Mouse (Mus musculus): ENCODE results near the gene Slc4a1. TPM values are rescaled to one million over a fixed set of nuclear protein-coding genes. Genes with fewer than 3 reads are reported as not detected.

The Slc4a1 gene
- polyA plus RNA-seq, 1 experiment: 0.48 TPM

- Histone ChIP-seq H3K27ac (ENCODE audit: insufficient read depth, low read length) (no peak overlapping the region), H3K27me3 (ENCODE audit: control insufficient read depth, insufficient read depth, low read length, poor library complexity, severe bottlenecking) (no peaks in the 10 kb centered on the region), H3K4me3 (ENCODE audit: low read depth, low read length) (no peak overlapping the region)
Observed at GRCm38 (mm10) chr11:102361776-102362495, 4.1 kb downstream of the Slc4a1 start.

DNA sequence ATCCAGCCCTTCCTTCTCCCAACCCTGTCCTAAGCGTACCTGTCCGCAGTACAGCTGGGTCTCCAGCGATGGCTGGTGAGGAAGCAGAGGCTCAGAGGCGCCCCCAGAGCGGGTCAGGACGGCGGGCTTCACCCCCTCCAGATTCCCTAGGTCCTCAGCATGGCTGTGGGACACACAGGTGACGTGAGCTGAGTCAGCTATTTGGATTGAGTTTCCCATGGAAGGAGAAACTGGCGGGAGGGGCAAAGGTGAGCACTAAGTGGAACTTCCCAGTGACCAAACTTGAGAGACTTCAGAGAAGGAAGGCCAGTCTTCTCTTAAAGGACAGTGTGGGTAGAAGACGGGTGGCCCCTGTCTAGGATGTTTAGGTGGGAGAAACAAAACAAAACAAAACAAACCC is 7.6 kb downstream of the Slc4a1 start:
- no peaks in the 10 kb centered on the region for H3K27me3 ChIP-seq (ENCODE audit: control insufficient read depth, insufficient read depth, low read length, poor library complexity, severe bottlenecking)
- no peak overlapping the region for H3K27ac ChIP-seq (ENCODE audit: insufficient read depth, low read length)
- H3K4me1 ChIP-seq (ENCODE audit: control insufficient read depth, insufficient read depth, low read length): no peaks in the 10 kb centered on the region
- no peak overlapping the region for H3K4me3 ChIP-seq (ENCODE audit: low read depth, low read length)
- H3K9me3 ChIP-seq (replicated peaks; ENCODE audit: control insufficient read depth, insufficient read depth, low read length, poor library complexity, severe bottlenecking): no peaks in the 10 kb centered on the region
- H3K36me3 ChIP-seq (ENCODE audit: control insufficient read depth, insufficient read depth, low read length, poor library complexity, severe bottlenecking): no peaks in the 10 kb centered on the region
- no peak for TF ChIP-seq POLR2A (IDR thresholded peaks at IDR 0.05; ENCODE audit: insufficient read depth, low read length)
- TF ChIP-seq CTCF (IDR thresholded peaks at IDR 0.05; ENCODE audit: low read depth, low read length): no peak
- TF ChIP-seq EP300 (IDR thresholded peaks at IDR 0.05; ENCODE audit: insufficient read depth, low read depth, low read length): no peak
- no peak overlapping the region for H3K9ac ChIP-seq (ENCODE audit: low read depth, poor library complexity, severe bottlenecking)

More at GRCm38 (mm10) chr11:102361776-102362495, 4.1 kb downstream of the Slc4a1 start:
- no peak for TF ChIP-seq CTCF (IDR thresholded peaks at IDR 0.05; ENCODE audit: low read depth, low read length)
- TF ChIP-seq EP300 (IDR thresholded peaks at IDR 0.05; ENCODE audit: insufficient read depth, low read depth, low read length): no peak
- TF ChIP-seq POLR2A (IDR thresholded peaks at IDR 0.05; ENCODE audit: insufficient read depth, low read length): no peak
- no peaks in the 10 kb centered on the region for H3K36me3 ChIP-seq (ENCODE audit: control insufficient read depth, insufficient read depth, low read length, poor library complexity, severe bottlenecking)
- no peaks in the 10 kb centered on the region for H3K9me3 ChIP-seq (replicated peaks; ENCODE audit: control insufficient read depth, insufficient read depth, low read length, poor library complexity, severe bottlenecking)
- no peaks in the 10 kb centered on the region for H3K4me1 ChIP-seq (ENCODE audit: control insufficient read depth, insufficient read depth, low read length)
- no peak overlapping the region for H3K9ac ChIP-seq (ENCODE audit: low read depth, poor library complexity, severe bottlenecking)

DNA sequence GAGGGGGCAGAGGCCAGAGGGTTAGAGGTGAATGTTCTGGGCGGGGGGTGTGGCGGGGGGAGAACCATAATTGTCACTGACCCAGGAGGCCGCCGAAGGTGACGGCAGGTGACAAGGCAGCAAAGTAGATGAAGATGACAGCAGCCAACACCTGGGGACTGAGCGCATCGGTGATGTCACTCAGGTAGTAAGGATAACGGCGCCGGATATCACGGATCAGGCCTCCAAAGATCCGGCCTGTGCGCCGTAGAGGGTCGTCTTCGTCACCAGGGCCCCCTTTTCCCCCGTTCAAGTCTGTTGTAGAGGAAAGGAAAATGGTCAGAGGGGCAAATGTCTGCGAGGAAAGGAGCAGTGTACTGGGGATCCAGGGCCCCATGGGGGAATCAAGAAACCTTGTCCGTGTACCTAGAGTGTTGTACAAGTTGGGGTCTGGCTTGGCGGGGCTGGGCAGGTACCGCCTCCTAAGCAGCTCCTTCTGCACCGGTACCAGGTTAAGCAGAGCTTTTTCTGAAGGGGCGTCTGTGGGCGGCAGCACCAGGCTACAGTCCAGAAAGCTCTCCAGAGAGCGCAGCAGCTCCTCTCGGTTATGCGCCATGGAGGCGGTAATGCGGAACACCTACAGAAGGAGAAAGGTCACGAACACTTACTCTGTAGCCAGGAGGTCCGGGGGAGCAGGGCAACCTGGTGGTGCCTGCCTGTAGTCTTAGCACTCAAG is 9.2 kb downstream of the Slc4a1 start:
- H3K27ac ChIP-seq (ENCODE audit: insufficient read depth, low read length): no peak overlapping the region
- peaks cover 9% of the 10 kb centered on the region for H3K4me1 ChIP-seq (ENCODE audit: control insufficient read depth, insufficient read depth, low read length)
- H3K36me3 ChIP-seq (ENCODE audit: control insufficient read depth, insufficient read depth, low read length, poor library complexity, severe bottlenecking): no peaks in the 10 kb centered on the region
- peak overlapping the region; percentile 51 for H3K4me3 ChIP-seq (ENCODE audit: low read depth, low read length)
- no peaks in the 10 kb centered on the region for H3K27me3 ChIP-seq (ENCODE audit: control insufficient read depth, insufficient read depth, low read length, poor library complexity, severe bottlenecking)
- H3K9ac ChIP-seq (ENCODE audit: low read depth, poor library complexity, severe bottlenecking): peak overlapping the region; percentile 45; the same call in 1 of the 2 replicates
- no peaks in the 10 kb centered on the region for H3K9me3 ChIP-seq (replicated peaks; ENCODE audit: control insufficient read depth, insufficient read depth, low read length, poor library complexity, severe bottlenecking)
- TF ChIP-seq CTCF (IDR thresholded peaks at IDR 0.05; ENCODE audit: low read depth, low read length): no peak
- no peak for TF ChIP-seq POLR2A (IDR thresholded peaks at IDR 0.05; ENCODE audit: insufficient read depth, low read length)
- TF ChIP-seq EP300 (IDR thresholded peaks at IDR 0.05; ENCODE audit: insufficient read depth, low read depth, low read length): no peak

GRCm38 (mm10) chr11:102356190-102356589 is 9.8 kb downstream of the Slc4a1 start:
- H3K27ac ChIP-seq (ENCODE audit: insufficient read depth, low read length): no peak overlapping the region
- H3K36me3 ChIP-seq (ENCODE audit: control insufficient read depth, insufficient read depth, low read length, poor library complexity, severe bottlenecking): no peaks in the 10 kb centered on the region
- H3K9ac ChIP-seq (ENCODE audit: low read depth, poor library complexity, severe bottlenecking): no peak overlapping the region
- H3K4me3 ChIP-seq (ENCODE audit: low read depth, low read length): no peak overlapping the region
- peaks cover 9% of the 10 kb centered on the region for H3K4me1 ChIP-seq (ENCODE audit: control insufficient read depth, insufficient read depth, low read length)
- TF ChIP-seq EP300 (IDR thresholded peaks at IDR 0.05; ENCODE audit: insufficient read depth, low read depth, low read length) (no peak), CTCF (IDR thresholded peaks at IDR 0.05; ENCODE audit: low read depth, low read length) (no peak), POLR2A (IDR thresholded peaks at IDR 0.05; ENCODE audit: insufficient read depth, low read length) (no peak)
- H3K27me3 ChIP-seq (ENCODE audit: control insufficient read depth, insufficient read depth, low read length, poor library complexity, severe bottlenecking): no peaks in the 10 kb centered on the region
- H3K9me3 ChIP-seq (replicated peaks; ENCODE audit: control insufficient read depth, insufficient read depth, low read length, poor library complexity, severe bottlenecking): no peaks in the 10 kb centered on the region

- TF ChIP-seq POLR2A (IDR thresholded peaks at IDR 0.05; ENCODE audit: insufficient read depth, low read length) (no peak), EP300 (IDR thresholded peaks at IDR 0.05; ENCODE audit: insufficient read depth, low read depth, low read length) (no peak), CTCF (IDR thresholded peaks at IDR 0.05; ENCODE audit: low read depth, low read length) (no peak)
- Histone ChIP-seq H3K27ac (ENCODE audit: insufficient read depth, low read length) (no peak overlapping the region), H3K9me3 (replicated peaks; ENCODE audit: control insufficient read depth, insufficient read depth, low read length, poor library complexity, severe bottlenecking) (no peaks in the 10 kb centered on the region), H3K9ac (ENCODE audit: low read depth, poor library complexity, severe bottlenecking) (no peak overlapping the region), H3K27me3 (ENCODE audit: control insufficient read depth, insufficient read depth, low read length, poor library complexity, severe bottlenecking) (no peaks in the 10 kb centered on the region), H3K4me1 (ENCODE audit: control insufficient read depth, insufficient read depth, low read length) (peaks cover 9% of the 10 kb centered on the region), H3K36me3 (ENCODE audit: control insufficient read depth, insufficient read depth, low read length, poor library complexity, severe bottlenecking) (no peaks in the 10 kb centered on the region), H3K4me3 (ENCODE audit: low read depth, low read length) (no peak overlapping the region)
Observed at GRCm38 (mm10) chr11:102355501-102355900, 10.5 kb downstream of the Slc4a1 start.

DNA sequence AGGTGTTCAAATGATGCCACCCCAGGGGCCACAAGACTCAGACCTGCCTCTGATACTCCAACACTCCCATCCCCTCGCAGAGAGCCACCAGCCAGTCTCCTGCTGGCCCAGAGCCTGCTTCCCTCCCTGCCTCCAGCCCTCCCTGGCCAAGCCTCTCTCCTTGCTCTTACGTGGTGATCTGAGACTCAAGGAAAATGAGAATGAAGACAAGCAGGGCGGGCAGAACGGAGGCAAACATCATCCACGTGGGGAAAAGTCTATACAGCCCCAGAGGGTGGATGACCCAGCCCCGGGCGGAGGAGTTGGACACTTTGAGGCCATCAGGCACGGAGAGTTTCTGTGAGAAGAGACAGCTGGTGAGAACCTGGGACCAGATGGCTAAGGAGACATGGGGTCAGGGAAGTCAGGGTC is 13.0 kb downstream of the Slc4a1 start:
- Histone ChIP-seq H3K36me3 (ENCODE audit: control insufficient read depth, insufficient read depth, low read length, poor library complexity, severe bottlenecking) (no peaks in the 10 kb centered on the region), H3K27ac (ENCODE audit: insufficient read depth, low read length) (no peak overlapping the region), H3K9ac (ENCODE audit: low read depth, poor library complexity, severe bottlenecking) (no peak overlapping the region), H3K9me3 (replicated peaks; ENCODE audit: control insufficient read depth, insufficient read depth, low read length, poor library complexity, severe bottlenecking) (no peaks in the 10 kb centered on the region), H3K4me3 (ENCODE audit: low read depth, low read length) (no peak overlapping the region), H3K4me1 (ENCODE audit: control insufficient read depth, insufficient read depth, low read length) (peaks cover 11% of the 10 kb centered on the region), H3K27me3 (ENCODE audit: control insufficient read depth, insufficient read depth, low read length, poor library complexity, severe bottlenecking) (no peaks in the 10 kb centered on the region)
- TF ChIP-seq EP300 (IDR thresholded peaks at IDR 0.05; ENCODE audit: insufficient read depth, low read depth, low read length): no peak
- no peak for TF ChIP-seq POLR2A (IDR thresholded peaks at IDR 0.05; ENCODE audit: insufficient read depth, low read length)
- no peak for TF ChIP-seq CTCF (IDR thresholded peaks at IDR 0.05; ENCODE audit: low read depth, low read length)

All from ES-Bruce4 (cell line).